Comparison of ENCODE assay signal across 8 mouse cellular contexts in the genomic region with DNA sequence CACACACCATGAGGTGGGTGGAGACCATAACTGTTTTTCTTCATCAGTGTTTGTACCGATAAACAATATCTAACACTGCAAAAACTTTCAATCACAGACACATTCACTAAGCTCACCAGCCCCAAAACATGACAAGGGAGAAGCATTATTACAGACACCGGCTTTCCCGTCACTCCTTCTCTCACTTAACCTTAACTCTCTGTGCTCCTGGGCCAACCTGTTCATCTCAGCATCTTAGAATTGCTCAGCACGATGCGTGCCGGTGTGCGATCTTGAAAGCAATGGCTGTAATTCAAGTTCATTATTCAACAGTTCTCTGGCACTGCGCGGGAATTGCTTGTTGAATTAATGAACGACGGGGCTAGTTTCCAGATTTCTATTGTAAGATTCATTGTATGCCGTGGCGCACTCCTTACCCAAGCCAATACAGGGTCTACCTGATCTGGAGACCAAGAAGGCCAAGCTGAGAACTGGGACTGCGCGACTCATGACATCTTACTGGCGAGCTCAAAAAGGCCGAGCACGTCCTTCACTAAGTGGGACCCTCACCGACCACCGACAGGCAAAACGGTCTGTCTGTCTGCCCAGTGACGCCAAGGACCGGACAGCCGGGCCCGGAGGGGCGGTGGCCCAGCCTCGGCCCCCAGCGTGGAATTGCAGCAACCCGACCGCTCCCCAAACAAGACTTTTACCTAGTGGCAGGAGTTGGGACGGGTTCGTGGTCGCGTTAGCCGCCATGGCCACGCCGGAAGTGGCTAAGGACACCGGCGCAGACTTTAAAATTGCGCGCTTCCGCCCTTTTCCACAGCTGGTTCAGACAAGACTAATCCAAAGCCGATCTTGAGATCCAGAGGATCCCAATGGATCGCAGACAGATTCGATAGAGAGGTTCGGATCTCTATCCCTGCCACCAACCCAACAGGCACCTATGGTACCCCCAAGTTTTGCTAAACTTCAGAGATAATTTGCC. TPM values are rescaled to one million over a fixed set of nuclear protein-coding genes. Genes with fewer than 3 reads are reported as not detected.
DNase-seq lines count a peak whose midpoint lies in the region; ATAC-seq and TF ChIP-seq lines count a peak whose summit lies in the region.

A gene (minus strand): TSS at position 780 of the 970 bp plus-strand sequence.

- under 1% methylated on average over 46 of the region's 46 CpGs for WGBS in hindbrain, postnatal 0 days

- DNase-seq in WW6 (ENCODE audit: low read depth, low spot score), result peak; percentile 71
- peak; percentile 71 to 77 for DNase-seq in cerebellum, postnatal 4 days (ENCODE audit: low spot score in 2 of 2)
- DNase-seq in gastrocnemius, adult 18-20 months (ENCODE audit: low spot score), result peak; percentile 92
- DNase-seq in hindbrain, postnatal 0 days (ENCODE audit: low spot score), result peak; percentile 97
- DNase-seq in left cerebral cortex, adult 2 months (ENCODE audit: extremely low spot score in 1 of 2, low spot score in 2 of 2), result peak; percentile 82 to 87
- DNase-seq in right cerebral cortex, adult 2 months (ENCODE audit: low spot score in 2 of 2), result peak; percentile 90 to 91
- DNase-seq in urinary bladder, postnatal 14 days (ENCODE audit: low spot score), result peak; percentile 84

- peak within 1 kb of the TSS; percentile 55 for H3K9ac ChIP-seq in hindbrain, postnatal 0 days (replicated peaks; ENCODE audit: low read length)

- peak within 1 kb of the TSS; percentile 90 for H3K4me2 ChIP-seq in hindbrain, postnatal 0 days (ENCODE audit: low read depth, low read length)

- intact Hi-C loops in left cerebral cortex, adult 2 months (cut with DNase I), result no loop called here

- peak; percentile 14; the same call in 1 of the 2 replicates for TF ChIP-seq CTCF in hindbrain, postnatal 0 days (IDR thresholded peaks at IDR 0.05; ENCODE audit: low read depth)
- TF ChIP-seq CTCF in left cerebral cortex, adult 2 months (IDR thresholded peaks at IDR 0.05), result no peak; the same call in 1 of the 2 replicates

- H3K27ac ChIP-seq in hindbrain, postnatal 0 days, result 0 out of 2 replicates have a peak within 1 kb of the TSS, but pooled peaks have one; percentile 36
- H3K27ac ChIP-seq in left cerebral cortex, adult 2 months, result 0 out of 2 replicates have a peak within 1 kb of the TSS, but pooled peaks have one; percentile 48

- no peaks in the 10 kb centered on the region for H3K27me3 ChIP-seq in hindbrain, postnatal 0 days (ENCODE audit: insufficient read depth, low read length)

- H3K4me3 ChIP-seq in hindbrain, postnatal 0 days (ENCODE audit: low read length), result peak within 1 kb of the TSS; percentile 76
- peak within 1 kb of the TSS; percentile 97 for H3K4me3 ChIP-seq in left cerebral cortex, adult 2 months

- H3K36me3 ChIP-seq in hindbrain, postnatal 0 days (ENCODE audit: insufficient read depth, low read length), result no peaks in the 10 kb centered on the region

- peak; percentile 94 for ATAC-seq in hindbrain, postnatal 0 days
- ATAC-seq in megakaryocyte, adult 5-6 weeks (ENCODE audit: poor library complexity, severe bottlenecking), result peak; percentile 100

- H3K4me1 ChIP-seq in hindbrain, postnatal 0 days (ENCODE audit: insufficient read depth, low read length), result peaks cover 7% of the 10 kb centered on the region

- no peaks in the 10 kb centered on the region for H3K9me3 ChIP-seq in hindbrain, postnatal 0 days (ENCODE audit: low read length)

RNA-seq across cellular contexts. Expression of the gene that starts here (rescaled TPM):
- total RNA-seq in gastrocnemius, adult 18-20 months (2021), result 10 to 100 TPM; 16.1 to 19.0 TPM
- 25.0 and 36.3 TPM in 2 replicates for total RNA-seq in hindbrain, postnatal 0 days (2014; rRNA removed)
- 90.4 and 109 TPM in 2 replicates for polyA plus RNA-seq in hindbrain, postnatal 0 days (2015; fragmentation: Nextera tagmentation; extraction: Ambion mirVana)
- 10 to 100 TPM; 13.6 to 14.4 TPM for total RNA-seq in left cerebral cortex, adult 2 months (2021)
- total RNA-seq in megakaryocyte, adult 5-6 weeks (2015), result 96.5 and 109 TPM in 2 replicates
- total RNA-seq in megakaryocyte, adult 5-6 weeks (2017), result 186 and 198 TPM in 2 replicates

Comparison
In these comparisons a context has a peak if more than half of its experiments do, and no peak if none do; other contexts are left out.
1. Peak in every context shown above with its lines: DNase-seq, ATAC-seq, H3K4me3 ChIP-seq and H3K27ac ChIP-seq.